Mouse (Mus musculus): ENCODE data around the gene Klf16.
"Not testable (repeated sequence)": the region's sequence is repeated elsewhere in the genome, so short reads cannot be mapped to it uniquely, and the experiment has no call there.

DNA sequence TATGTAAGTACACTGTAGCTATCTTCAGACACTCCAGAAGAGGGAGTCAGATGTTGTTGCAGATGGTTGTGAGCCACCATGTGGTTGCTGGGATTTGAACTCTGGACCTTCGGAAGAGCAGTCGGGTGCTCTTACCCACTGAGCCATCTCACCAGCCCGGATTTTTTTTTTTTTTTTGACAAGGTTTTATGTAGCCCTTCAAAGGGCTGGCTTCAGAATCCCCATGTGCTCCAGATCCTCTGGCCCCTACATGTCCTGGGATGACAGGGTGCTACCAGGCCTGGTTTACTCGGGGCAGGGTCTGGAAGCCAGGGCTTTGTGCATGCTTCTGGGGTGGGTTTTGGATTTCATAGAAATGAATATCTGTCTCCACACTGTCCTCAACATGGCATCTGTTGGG, 28.6 kb upstream of the Klf16 start, which contains the start of gene Gm49322:
- TF ChIP-seq CTCF (IDR thresholded peaks at IDR 0.05; ENCODE audit: borderline replicate concordance, control insufficient read depth, extremely low read depth, insufficient read depth, low read length, poor library complexity); POLR2A (IDR thresholded peaks at IDR 0.05; ENCODE audit: control insufficient read depth, extremely low read depth, insufficient read depth, low read length, poor library complexity): not testable (repeated sequence)

All from thymus, adult 2 months (tissue).